Mouse (Mus musculus) cerebellum, adult 18-20 months (tissue): ENCODE measurements around the gene Adamts14.

Source experiments
- DNase-seq, 2 experiments: peaks; one replicate each; pipeline ENCODE4 v3.0.0; 2021

Gene Adamts14

DNA sequence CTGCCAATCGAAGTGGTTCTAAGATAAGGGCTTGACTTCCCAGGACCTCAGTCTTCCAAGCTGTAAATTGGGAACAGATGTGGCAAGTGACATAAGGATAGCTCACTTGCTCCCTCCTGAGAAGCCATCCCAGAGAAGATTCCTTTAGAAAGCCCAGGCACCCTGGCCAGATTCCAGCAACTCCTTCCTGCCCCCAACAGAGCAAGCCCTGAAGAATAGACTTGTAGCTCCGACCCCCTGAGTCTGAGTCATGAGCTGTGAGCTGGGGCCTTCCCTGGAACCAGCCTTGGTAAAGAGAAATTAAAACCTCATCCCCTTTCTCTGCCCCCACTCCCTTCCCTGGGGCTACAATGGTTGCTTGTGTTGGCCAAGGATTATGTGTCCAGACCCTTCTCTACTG is 1.3 kb upstream of the Adamts14 start:
- DNase-seq, result no peak

DNA sequence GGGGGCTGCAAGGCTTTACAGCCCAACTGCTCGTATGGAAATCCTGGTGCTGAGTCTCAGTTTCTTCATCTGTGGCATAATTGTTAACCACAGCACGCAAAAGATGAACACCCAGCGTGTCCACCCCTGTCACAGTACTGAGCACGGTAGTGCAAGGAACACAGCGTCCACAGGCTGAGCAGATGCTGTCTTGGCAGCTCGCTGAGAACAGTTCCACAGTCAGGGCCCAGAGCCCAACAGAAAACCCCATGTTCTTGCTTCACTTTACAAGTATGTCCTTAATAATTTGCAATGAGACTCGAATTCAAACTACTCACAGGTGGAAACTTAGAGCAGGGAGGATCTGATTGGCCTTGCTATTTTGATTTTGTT is 592 bp upstream of the Adamts14 start:
- DNase-seq, result no peak

DNA sequence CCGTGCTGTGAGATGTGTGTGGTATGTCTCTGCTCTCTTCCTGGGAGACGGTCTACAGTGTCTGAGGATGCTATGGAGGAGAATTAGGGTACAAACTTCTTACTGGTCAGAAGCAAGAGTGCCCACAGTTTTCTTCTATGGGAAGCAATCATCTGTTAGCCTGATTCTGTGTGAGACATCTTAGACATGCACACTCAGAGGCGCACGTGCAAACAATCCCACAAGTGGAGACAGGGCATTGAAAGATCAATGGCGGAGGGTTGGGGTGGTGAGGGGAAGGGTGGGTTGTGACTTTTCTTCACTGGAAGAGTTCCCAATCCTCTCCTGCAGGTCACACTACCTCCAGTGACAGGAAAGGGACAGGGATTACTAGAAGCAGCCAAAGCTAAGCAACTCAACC is 607 bp downstream of the Adamts14 start:
- DNase-seq, result no peak

DNA sequence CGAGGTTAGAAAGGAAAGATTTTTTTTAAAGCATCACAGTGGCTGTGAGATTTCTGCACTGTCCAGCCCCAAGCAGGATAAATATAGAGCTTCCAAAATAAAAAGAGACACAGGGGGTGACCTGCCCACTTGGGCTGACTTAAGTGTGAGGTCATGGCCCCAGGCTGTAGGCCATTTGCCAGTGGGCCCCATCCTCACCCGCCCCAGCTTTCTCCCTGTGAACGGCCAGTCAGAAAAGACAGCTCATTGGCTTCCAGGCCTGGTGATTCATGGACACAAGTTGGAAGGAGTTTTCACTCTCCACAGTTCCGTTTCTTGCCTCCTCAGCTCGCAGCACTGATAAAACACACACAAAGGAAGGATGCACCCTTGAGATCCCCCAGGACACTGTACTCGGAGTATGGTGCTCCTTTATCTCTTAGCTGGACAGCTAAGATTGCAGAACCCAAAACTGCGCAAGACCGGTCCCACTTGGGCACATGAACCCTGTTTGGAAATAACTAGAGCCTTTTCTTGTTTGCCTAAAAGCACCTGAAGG is 1.1 kb downstream of the Adamts14 start:
- DNase-seq, result no peak

DNA sequence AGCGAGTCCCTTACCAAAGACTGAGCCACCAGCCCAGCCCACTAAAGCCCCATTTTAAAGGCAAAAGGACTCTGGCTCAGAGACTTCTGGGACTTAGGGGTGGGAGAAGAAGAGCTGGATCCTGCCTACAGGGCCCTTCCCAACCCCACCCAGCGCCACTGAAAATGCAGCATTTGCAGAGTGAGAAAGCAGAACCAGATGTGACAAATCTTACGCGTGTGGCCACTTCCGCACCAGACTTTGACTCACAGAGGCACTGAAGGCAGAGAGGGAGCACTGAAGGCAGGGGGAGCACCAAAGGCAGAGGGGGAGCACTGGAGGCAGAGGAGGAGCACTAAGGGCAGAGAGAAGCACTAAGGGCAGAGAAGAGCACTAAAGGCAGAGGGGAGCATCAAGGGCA is 5.9 kb downstream of the Adamts14 start:
- no peak for DNase-seq

DNA sequence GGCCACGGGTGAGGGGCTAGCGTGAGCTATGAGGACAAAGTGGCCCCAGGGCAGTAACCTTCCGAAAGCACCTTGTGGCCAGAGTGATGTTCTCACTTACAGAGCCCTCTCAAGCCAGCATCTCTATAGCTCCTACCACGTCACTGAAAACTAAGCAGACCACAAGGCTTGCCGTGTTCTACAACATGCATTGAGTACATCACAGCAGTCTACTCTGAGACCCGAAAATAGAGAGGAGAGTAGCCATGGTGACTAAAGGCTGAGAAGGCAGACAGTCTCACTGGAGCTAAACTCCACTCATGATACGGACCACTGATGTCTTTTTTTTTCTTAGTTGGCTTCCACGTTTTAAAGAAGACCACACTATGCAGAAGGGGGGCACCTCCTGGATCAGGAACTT is 9.6 kb downstream of the Adamts14 start:
- DNase-seq, result no peak

DNA sequence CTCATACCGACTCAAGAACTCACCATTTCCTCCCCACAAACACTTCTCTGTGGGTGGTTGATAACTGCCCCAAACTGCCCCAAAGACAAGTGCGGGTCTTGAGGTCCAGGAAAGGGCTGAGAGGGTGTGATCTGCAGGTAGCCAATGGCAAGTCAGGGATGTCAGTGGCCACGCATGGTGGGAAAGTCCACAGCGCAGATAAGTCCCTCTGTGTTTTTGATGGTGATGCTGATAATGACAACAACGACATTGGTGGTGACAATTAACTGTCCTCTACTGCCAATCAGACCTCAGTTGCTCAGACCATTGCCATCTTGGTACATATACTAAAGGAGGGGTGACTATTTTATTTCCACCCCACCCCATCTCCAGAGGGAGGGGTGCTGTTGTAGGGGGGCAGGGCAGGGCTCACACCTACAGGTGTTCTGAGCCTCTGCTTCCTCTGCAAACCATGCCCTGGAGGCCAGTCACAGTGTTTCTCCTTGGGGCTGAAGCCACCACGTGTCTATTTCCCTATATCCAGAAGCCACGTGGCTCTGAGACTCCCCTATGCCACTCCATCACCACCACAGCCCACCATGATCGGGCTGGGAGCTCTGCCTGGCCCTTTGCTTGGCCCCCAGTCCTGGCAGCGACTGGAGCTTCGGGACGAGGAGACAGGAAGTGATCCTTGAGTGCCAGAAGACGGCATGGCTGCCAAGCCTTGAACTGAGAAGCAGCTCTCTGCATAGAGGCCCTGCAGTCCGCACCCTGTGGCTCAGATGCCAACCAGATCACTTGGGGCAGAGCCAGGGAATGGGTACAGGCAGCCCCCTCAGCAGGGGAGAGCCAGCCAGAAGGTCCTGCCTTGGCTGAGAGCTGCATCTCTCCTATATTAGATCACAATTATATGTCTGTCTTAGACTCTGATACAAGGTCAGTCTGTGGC is 11.7 kb downstream of the Adamts14 start:
- DNase-seq, result peak in 1 of 2 experiments; percentile 16

DNA sequence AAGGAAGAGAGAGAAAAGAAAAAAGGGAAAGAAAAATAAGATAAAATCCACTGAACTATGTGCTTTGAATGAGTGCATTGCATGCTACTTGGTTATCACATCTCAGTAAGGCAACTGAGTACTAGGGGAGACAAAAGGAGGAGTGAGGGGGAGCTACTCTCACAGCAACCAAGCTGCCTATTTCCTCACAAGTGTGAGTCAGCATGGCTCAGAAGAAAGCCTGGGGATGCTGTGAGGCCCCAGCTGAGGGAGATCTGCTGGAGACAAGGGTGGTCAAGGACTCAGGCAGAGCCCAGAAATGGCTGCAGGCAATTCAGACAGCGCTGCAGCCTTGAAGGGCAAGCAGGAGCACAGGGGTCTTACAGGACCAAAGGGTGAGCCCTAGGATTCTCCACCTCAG is 15.1 kb downstream of the Adamts14 start:
- DNase-seq, result no peak

DNA sequence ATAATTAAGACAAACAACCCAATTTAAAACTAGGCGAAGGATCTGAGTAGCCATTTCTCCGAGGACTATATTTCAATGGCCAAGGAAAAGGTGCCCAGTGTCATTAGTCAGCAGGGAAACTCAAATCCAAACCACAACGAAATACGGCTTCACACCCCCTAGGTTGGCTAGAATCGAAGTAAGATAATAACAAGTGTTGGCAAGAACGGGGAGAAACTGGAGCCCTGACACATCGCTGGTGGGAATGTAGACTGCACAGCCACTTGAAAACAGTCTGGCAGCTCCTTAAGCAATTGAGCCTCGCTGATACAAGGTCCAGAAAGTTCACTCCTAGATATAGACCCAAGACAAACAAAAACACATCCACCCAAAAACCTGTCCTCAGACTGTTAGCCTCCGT is 16.6 kb downstream of the Adamts14 start:
- no peak for DNase-seq

DNA sequence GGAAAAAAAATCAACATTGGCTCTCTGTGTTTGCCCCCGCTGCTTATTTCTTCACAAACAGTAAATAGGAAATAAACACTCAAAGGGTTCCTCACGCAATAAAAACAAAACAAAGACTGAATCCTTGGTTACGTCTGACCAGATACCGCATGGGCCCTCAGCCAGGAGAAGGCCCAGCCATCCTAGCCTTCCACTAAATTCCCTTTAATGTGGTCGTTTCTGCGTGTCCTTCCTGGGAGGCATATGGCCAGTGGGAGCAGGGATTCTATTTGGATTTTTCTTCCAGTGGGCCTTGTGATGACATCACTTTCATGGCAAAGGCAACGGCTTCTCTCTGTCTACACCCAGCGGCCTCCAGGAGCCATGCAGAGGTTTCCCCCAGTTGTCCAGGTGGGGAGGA is 18.0 kb downstream of the Adamts14 start:
- DNase-seq, result no peak

DNA sequence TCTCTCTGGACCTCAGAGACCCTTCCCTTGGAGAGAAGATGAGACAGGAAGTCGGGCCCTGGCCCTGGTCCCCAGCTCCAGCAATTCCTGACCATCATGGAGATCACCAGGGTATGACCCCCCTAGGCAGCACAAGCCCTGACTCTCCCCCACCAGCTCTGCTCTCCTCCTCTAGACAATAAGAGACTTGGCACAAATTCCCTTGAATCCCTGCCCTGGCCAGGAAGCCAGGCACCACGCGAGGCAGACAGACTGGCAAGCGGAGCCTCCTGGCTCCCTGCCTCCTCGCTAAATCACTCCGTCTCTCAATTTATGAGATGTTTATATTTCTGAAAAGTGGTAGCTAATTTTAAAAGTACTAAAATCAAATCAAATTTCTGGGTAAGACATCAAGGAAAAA is 18.5 kb downstream of the Adamts14 start:
- DNase-seq, result peak; percentile 76 to 81

DNA sequence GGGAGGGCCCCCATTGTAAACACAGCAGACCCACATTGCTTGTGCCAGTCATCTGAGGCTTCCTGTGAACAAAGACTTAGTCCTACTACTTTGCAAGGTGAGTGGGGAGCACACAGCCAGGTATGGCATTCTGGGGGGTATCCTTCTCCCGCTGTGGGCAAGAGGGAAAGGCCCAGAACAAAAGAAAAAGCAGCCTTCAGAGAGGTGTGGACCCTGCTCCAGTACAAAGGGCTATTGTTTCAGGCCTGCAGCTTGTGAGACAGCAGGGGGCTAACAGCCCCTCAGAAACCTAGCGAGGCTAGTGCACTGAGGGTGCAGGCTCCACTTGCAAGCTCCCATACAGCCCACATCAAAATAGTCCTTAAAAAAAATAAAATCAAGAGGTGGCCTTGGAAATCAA is 23.3 kb downstream of the Adamts14 start:
- DNase-seq, result no peak

DNA sequence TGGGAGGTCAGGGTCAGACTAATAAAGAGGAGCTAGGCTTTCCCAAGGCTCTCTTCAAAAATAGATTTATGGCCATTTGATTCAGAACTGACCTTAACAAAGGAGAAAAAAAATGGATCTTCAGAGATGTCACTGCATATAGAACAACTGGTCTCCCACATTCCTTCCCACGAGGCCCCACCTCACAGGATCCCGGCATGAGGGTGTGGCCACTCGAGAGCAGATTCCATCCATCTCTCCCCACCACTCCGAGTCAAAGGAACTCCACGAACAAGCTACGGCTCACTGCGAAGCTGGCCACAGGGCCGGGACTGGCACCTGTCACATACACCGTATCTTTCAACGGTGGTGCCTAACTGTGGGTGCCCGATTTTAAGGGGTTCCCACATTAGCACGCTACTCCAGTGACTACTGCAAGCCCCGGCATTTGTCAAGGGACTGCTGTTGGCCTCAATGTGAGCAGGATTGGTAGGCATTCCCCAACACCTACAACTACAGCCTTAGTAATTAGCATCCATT is 24.6 kb downstream of the Adamts14 start:
- no peak for DNase-seq

DNA sequence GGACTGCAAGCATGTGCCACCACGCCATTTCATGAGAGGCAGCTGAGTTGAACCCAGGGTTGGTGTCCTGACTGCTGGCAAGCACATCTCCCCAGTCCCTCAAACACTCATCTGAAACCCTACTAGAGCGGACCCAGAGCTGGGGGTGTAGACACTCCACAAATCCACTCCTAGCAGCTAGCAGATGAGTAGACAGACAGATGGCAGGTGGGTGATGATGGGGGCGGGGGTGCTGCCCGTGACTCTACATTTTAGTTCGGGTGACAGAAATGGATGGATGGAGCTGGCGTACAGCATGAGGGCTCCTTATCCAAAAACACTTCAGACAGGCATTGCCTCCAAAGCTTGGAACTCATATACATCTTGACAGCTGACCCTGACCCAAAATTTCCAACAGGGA is 26.9 kb downstream of the Adamts14 start:
- no peak for DNase-seq

DNA sequence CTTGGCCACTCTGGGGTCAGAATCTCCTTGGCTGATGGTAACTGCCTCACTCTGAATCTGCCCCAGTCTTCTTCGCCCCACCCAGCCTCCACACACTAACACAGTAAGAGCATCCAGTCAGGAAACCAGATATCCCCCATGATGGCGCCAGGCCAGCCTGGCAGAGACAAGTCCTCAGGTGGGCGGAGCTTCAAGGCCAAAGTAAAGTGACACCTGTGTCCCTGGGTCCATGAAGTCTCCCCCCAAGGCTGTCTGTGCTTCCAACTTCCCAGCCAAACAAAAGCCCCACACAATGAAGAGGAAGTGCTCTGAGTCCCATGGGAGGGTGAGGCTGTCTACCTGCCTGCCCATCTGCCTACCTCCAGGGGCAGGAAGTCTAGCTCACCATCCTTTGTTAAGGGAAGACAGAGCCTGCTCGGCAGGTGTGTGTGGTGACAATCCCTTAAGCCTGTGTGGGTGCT is 31.2 kb downstream of the Adamts14 start:
- no peak for DNase-seq

DNA sequence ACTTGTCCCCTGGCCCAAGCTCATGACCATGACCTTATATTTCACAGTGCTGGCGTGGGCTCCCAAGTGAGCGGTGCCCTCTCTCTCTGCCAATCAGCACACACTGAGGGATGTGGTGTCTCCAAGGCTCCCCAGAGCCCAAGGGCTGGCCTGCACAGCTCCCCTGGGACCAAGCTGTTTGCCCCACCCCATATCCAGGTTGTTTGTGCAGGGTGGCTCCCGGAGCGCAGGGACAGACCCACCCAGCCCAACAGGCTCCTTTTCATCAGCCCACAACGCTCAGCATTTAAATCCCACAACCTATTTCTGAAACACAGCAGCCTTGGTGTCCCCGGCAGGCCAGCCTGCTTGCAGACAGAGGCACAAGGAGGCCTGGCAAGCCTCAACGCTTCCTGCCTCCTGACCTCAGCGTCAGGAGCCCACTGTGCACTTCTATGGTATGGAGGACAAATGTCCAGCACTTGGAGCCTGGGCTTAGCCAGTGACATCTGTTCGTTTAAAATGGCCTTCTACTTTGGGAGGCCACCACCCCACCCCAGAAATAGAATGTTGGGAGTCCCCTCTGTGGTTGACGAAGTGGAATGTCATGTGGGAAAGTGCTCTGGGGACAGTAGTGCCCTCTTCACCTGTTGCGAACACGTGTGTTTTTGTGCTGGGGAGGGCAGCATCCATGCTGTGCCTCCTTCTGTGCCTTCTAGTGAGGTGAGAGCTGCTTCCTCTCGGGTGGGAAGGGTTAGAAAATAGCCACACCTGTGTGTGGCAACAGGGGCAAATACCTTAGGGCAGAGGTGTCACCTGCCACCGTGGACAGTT is 32.9 kb downstream of the Adamts14 start:
- DNase-seq, result no peak

DNA sequence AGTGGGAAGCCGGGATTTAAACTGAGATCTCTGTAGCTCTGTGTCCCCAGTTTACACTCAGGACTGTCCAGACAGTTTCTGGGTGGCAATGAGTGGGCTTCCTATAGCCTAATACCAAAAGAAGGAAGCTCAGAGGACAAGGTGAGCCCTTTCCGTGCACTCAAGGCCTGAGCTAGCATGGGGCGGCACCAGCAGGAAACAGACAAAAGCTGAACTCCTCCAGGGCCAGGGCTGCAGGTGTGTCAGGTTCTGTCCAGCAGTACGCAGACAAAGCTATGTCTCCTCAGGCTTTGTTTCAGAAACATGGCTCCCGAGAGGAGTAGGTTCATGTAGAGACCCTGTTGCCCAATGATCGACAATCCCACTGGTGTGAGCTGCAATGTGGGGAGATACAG is 35.9 kb downstream of the Adamts14 start:
- no peak for DNase-seq

DNA sequence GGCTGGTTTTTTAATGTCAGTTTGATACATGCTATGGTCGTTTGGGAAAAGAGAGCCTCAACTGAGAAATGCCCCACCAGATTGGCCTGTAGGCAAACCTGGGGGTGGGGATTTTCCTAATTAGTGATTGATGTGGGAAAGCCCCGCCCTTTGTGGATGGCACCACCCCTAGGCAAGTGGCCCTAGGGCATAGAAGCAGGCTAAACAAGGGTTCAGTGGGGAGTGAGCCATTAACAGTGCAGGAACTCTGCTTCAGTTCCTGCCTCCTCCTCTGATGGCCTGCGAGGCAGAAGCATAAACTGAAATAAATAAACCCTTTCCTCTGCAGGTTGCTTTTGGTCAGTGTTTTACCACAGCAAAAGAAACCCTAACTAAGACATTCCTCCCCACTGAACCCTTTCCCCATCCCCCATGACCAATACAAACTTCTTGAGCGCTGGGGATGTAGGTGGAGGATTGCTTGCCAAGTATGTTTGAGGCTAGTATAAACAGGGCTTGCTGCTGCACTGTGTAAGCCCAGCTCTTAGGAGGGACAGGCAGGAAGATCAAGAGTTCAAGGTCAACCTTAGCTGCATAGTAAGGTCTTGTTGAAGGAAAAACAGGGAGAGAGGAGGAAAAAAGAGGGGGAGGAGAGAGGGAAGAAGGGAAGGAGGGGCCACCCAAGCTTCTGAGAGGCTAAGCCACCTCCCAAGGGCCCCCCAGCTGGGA is 36.4 kb downstream of the Adamts14 start:
- no peak for DNase-seq

DNA sequence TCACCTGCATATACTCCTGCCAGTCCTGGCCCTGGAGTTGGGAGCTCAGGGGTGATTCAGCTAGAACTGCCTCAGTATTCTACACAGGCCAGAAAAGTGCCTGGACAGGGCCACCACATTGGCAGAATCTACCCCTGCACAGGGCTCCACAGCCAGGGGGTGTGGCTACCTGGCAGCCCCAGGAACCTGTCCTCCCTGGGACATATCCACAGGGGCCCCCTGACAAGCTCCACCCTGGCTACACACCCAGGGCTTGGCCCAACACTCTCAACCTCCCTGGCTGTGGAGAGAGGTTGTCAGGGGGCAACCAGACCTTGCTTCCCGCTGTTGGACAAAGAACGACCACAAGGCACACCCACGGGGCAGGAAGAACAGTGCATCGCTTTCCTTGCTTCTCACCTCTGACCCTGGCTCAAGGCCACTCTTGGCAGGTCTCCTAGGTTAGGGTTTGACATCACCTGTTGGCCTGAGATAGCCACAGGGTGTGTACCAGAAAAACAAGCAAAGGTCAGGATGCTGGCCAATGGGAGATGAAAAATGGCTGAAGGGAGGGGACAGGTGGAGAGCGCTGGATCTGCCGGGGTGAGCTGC is 37.5 kb downstream of the Adamts14 start:
- no peak for DNase-seq

DNA sequence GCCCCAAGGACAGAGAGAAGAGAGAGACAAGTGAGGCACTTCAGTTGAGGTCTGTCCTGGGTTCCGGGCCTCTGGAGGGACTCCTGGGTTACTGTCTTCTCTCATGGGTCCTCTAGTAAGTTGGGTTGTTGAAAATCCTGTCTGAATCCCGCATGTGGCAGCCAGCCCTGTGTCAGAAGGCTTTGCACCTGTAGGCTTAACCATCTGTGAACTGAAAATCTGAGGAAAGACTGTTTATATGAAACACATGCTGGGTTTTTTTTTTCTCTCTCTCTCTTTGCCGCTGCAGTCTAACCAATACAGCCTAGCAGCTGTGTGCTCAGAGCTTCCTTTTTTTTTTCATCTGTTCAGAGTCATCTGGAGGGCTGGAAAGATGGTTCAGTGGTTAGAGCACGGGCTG is 38.9 kb downstream of the Adamts14 start:
- no peak for DNase-seq

DNA sequence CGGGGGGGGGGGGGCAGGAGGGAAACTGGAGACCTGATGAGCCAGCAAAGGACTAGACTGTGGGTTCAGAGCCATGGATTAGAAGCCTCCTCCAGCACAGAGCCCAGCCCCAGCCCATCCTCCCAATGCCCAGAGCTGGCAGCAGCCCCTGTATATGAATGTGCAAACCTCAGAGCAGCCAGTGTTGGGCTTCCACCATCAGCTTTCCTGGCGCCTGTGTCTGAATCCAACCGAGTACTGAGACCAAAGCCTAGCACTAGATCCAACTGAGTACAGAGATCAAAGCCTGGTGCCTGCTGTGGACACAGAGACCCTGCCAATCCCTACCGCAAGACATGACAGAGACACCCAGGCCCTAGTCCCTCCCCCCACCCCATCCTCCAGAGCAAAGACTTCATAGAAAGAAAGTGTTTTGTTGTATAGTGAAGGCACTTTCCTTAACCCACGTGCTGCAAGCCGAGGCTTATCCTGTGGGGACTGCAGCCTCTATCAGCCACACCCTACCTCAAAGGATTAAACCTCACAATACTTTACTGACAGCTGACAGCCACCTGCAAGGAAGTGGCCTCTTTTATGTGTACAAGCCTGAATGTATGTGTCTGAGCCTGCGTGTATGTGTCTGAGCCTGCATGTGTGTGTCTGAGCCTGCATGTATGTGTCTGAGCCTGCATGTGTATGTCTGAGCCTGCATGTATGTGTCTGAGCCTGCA is 40.2 kb downstream of the Adamts14 start:
- no peak for DNase-seq

DNA sequence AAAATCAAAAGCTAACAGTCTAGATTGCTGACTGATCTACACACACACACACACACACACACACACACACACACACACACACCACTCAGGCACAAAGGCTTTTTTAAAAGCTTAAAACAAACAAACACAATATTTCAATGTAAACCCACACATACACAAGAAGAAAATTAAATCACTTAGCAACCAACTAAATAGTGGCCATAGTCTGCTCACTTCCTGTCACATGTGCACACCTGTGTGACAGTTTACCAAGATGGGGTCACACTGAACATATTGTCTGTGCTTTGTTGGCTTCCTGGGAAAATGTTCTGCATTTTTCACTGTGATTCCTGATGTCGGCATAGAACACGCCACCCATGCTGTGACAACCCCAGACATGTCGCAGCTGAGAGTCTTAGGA is 41.5 kb downstream of the Adamts14 start:
- no peak for DNase-seq
